Mouse (Mus musculus) midbrain, embryonic 11.5 days (tissue): ENCODE data around the gene Cpxm2. TPM values are rescaled to one million over a fixed set of nuclear protein-coding genes. Genes with fewer than 3 reads are reported as not detected.

Experiments used
- polyA plus RNA-seq: library from polyadenylated mRNA; unstranded; fragments of >200 nt; fragmentation: Nextera tagmentation; extraction: Ambion mirVana; gene quantifications from 2 replicates; pipeline ENCODE4 v1.2.1, GENCODE M21; 2014

The Cpxm2 gene
- polyA plus RNA-seq, 1 experiment from 2014 or later: 1.3 TPM

Other genes with a start within 250 kb of the Cpxm2 start
- 0.15 and 0.18 TPM in 2 replicates for gene Gpr26, start 188.3 kb downstream of the Cpxm2 start, polyA plus RNA-seq
- gene Chst15, start 162.5 kb upstream of the Cpxm2 start, polyA plus RNA-seq: 18.0 and 18.2 TPM in 2 replicates